Mouse (Mus musculus) C2C12 (cell line): ENCODE measurements around the gene Trim38. TPM values are rescaled to one million over a fixed set of nuclear protein-coding genes. Genes with fewer than 3 reads are reported as not detected.

ENCODE experiments used
- H3K27me3 ChIP-seq: one replicate; pipeline ENCODE4 v1.6.1; 2011; ENCODE audit not compliant: control insufficient read depth, insufficient read depth, insufficient read length
- H3K36me3 ChIP-seq: one replicate; pipeline ENCODE4 v1.6.1; 2011; ENCODE audit not compliant: control insufficient read depth, insufficient read depth
- H3K4me3 ChIP-seq: one replicate; pipeline ENCODE4 v1.5.1; 2011; ENCODE audit warnings: mild to moderate bottlenecking, control low read depth; ENCODE audit not compliant: poor library complexity, insufficient read depth, severe bottlenecking
- H3K79me2 ChIP-seq: one replicate; pipeline ENCODE4 v1.6.1; 2011; ENCODE audit not compliant: control insufficient read depth, insufficient read depth
- H3K79me3 ChIP-seq: one replicate; pipeline ENCODE4 v1.6.1; 2011; ENCODE audit warnings: low read depth, control low read depth
- H3ac ChIP-seq: one replicate; pipeline ENCODE3; 2011; ENCODE audit warnings: low read depth; ENCODE audit not compliant: control insufficient read depth, insufficient read length
- CEBPB ChIP-seq: IDR thresholded peaks from one replicate; pipeline ENCODE4 v1.6.1; 2011; ENCODE audit warnings: low read depth, mild to moderate bottlenecking, control low read depth, moderate library complexity
- CTCF ChIP-seq: IDR thresholded peaks from one replicate; pipeline ENCODE4 v1.5.1; 2011; ENCODE audit not compliant: control insufficient read depth, insufficient read depth, insufficient read length
- FOSL1 ChIP-seq: IDR thresholded peaks from one replicate; pipeline ENCODE4 v1.8.0; 2011; ENCODE audit warnings: mild to moderate bottlenecking, low read length; ENCODE audit not compliant: poor library complexity, insufficient read depth, severe bottlenecking
- MAX ChIP-seq: IDR thresholded peaks from one replicate; pipeline ENCODE4 v1.6.1; 2011; ENCODE audit warnings: mild to moderate bottlenecking, control low read depth
- MYOD1 ChIP-seq: IDR thresholded peaks from one replicate; pipeline ENCODE4 v1.6.1; 2011; ENCODE audit warnings: low read depth; ENCODE audit not compliant: control insufficient read depth, insufficient read length
- MYOG ChIP-seq: IDR thresholded peaks from one replicate; pipeline ENCODE4 v1.6.1; 2011; ENCODE audit not compliant: control insufficient read depth, insufficient read length; ENCODE audit errors: extremely low read depth
- USF1 ChIP-seq: IDR thresholded peaks from one replicate; pipeline ENCODE4 v1.6.1; 2011; ENCODE audit warnings: low read depth, mild to moderate bottlenecking, control low read depth, moderate library complexity
- microRNA-seq: library from miRNA; unstranded; fragments of <30 nt; microRNA quantifications from one replicate; pipeline ENCODE4, GENCODE M21; 2019; ENCODE audit warnings: borderline microRNAs expressed
- polyA plus RNA-seq: library from polyadenylated mRNA; unstranded; fragments of >200 nt; fragmentation: generic; extraction: Trizol; gene quantifications from one replicate; pipeline ENCODE4 v1.2.1, GENCODE M21; 2012; ENCODE audit warnings: missing spikeins

The Trim38 gene
- polyA plus RNA-seq, 1 experiment: 0.02 TPM

GRCm38 (mm10) chr13:23834836-23835235 is 65.1 kb downstream of the Trim38 start:
- Histone ChIP-seq H3K36me3 (no peaks in the 10 kb centered on the region), H3K27me3 (peaks cover 5% of the 10 kb centered on the region), H3K79me2 (no peaks in the 10 kb centered on the region), H3ac (no peak overlapping the region), H3K4me3 (no peak overlapping the region), H3K79me3 (no peaks in the 10 kb centered on the region)
- no peak for TF ChIP-seq USF1
- no peak for TF ChIP-seq MYOD1
- TF ChIP-seq MAX: no peak
- TF ChIP-seq FOSL1: no peak
- TF ChIP-seq CEBPB: no peak
- no peak for TF ChIP-seq MYOG
- no peak for TF ChIP-seq CTCF

GRCm38 (mm10) chr13:23836630-23837029 is 66.9 kb downstream of the Trim38 start:
- TF ChIP-seq FOSL1: no peak
- TF ChIP-seq USF1: no peak
- TF ChIP-seq MYOD1: no peak
- no peak for TF ChIP-seq CEBPB
- TF ChIP-seq MYOG: no peak
- TF ChIP-seq MAX: no peak
- peaks cover 5% of the 10 kb centered on the region for H3K27me3 ChIP-seq
- no peaks in the 10 kb centered on the region for H3K79me3 ChIP-seq
- H3ac ChIP-seq: no peak overlapping the region
- no peaks in the 10 kb centered on the region for H3K36me3 ChIP-seq
- no peaks in the 10 kb centered on the region for H3K79me2 ChIP-seq
- H3K4me3 ChIP-seq: no peak overlapping the region

GRCm38 (mm10) chr13:23839308-23839707 is 69.6 kb downstream of the Trim38 start, which contains the start of gene Slc17a3:
TSS of gene Slc17a3 (plus strand) at chr13:23839434.
- peaks cover 11% of the 10 kb centered on the region for H3K27me3 ChIP-seq
- H3K79me2 ChIP-seq: no peaks in the 10 kb centered on the region
- TF ChIP-seq USF1 (no peak), CTCF (no peak), CEBPB (no peak), MAX (no peak), FOSL1 (no peak), MYOD1 (no peak), MYOG (no peak)
- H3K4me3 ChIP-seq: no peak within 1 kb of the TSS
- H3K36me3 ChIP-seq: no peaks in the 10 kb centered on the region
- H3K79me3 ChIP-seq: no peaks in the 10 kb centered on the region
- H3ac ChIP-seq: no peak within 1 kb of the TSS

Small RNA genes within 50 kb of the gene (microRNA-seq; reads per million reads assigned to microRNA genes)
- not detected for gene Gm44314
- not detected for gene Gm44484

Other genes with a start within 250 kb of the Trim38 start
- gene Hist1h4h, start 238.9 kb upstream of the Trim38 start, polyA plus RNA-seq: 6.9 TPM
- gene Hist1h2af, start 236.0 kb upstream of the Trim38 start, polyA plus RNA-seq: 98.1 TPM
- 5.5 TPM for gene Hist1h3g, start 234.5 kb upstream of the Trim38 start, polyA plus RNA-seq
- gene Hist1h2bh, start 226.5 kb upstream of the Trim38 start, polyA plus RNA-seq: 1.2 TPM
- gene Hist1h3f, start 225.9 kb upstream of the Trim38 start, polyA plus RNA-seq: 1.2 TPM
- 7.4 TPM for gene Hist1h4f, start 218.3 kb upstream of the Trim38 start, polyA plus RNA-seq
- gene Hist1h1d, start 216.7 kb upstream of the Trim38 start, polyA plus RNA-seq: 0.25 TPM
- gene Hist1h3e, start 207.5 kb upstream of the Trim38 start, polyA plus RNA-seq: 2.8 TPM
- gene Hist1h2ae, start 198.7 kb upstream of the Trim38 start, polyA plus RNA-seq: 12.6 TPM
- gene Hist1h2bg, start 198.5 kb upstream of the Trim38 start, polyA plus RNA-seq: 9.9 TPM
- 4.5 TPM for gene Hist1h2bf, start 195.7 kb upstream of the Trim38 start, polyA plus RNA-seq
- gene Hist1h2ad, start 195.5 kb upstream of the Trim38 start, polyA plus RNA-seq: 0.73 TPM
- 1.9 TPM for gene Hist1h3d, start 194.2 kb upstream of the Trim38 start, polyA plus RNA-seq
- gene Hist1h4d, start 188.3 kb upstream of the Trim38 start, polyA plus RNA-seq: 2.8 TPM
- 0.98 TPM for gene Hist1h2be, start 148.8 kb upstream of the Trim38 start, polyA plus RNA-seq
- 1.2 TPM for gene Hist1h1e, start 147.4 kb upstream of the Trim38 start, polyA plus RNA-seq
- 0.54 TPM for gene Hist1h2ac, start 86.0 kb upstream of the Trim38 start, polyA plus RNA-seq
- 16.8 TPM for gene Hist1h2bc, start 85.7 kb upstream of the Trim38 start, polyA plus RNA-seq
- not detected for gene Hist1h1t, start 74.1 kb upstream of the Trim38 start, polyA plus RNA-seq
- 0.62 TPM for gene Hist1h4c, start 71.5 kb upstream of the Trim38 start, polyA plus RNA-seq
- 0.91 TPM for gene Hfe, start 59.1 kb upstream of the Trim38 start, polyA plus RNA-seq
- 45.9 TPM for gene Hist1h1c, start 31.1 kb upstream of the Trim38 start, polyA plus RNA-seq
- gene Hist1h3c, start 24.3 kb upstream of the Trim38 start, polyA plus RNA-seq: 6.1 TPM
- gene Hist1h2bb, start 23.2 kb upstream of the Trim38 start, polyA plus RNA-seq: 2.8 TPM
- gene Hist1h2ab, start 18.8 kb upstream of the Trim38 start, polyA plus RNA-seq: 9.3 TPM
- gene Hist1h3b, start 17.6 kb upstream of the Trim38 start, polyA plus RNA-seq: 2.0 TPM
- gene Hist1h4b, start 12.9 kb upstream of the Trim38 start, polyA plus RNA-seq: 16.8 TPM
- gene Hist1h4a, start 8.7 kb upstream of the Trim38 start, polyA plus RNA-seq: 6.8 TPM
- gene Hist1h3a, start 7.5 kb upstream of the Trim38 start, polyA plus RNA-seq: 2.4 TPM
- 1.5 TPM for gene Hist1h1a, start 6.2 kb upstream of the Trim38 start, polyA plus RNA-seq
- gene Slc17a2, start 37.1 kb downstream of the Trim38 start, polyA plus RNA-seq: not detected
- not detected for gene Slc17a3, start 69.5 kb downstream of the Trim38 start, polyA plus RNA-seq
- not detected for gene Slc17a1, start 97.8 kb downstream of the Trim38 start, polyA plus RNA-seq
- not detected for gene Slc17a4, start 145.1 kb downstream of the Trim38 start, polyA plus RNA-seq
- gene Hist1h2ba, start 164.2 kb downstream of the Trim38 start, polyA plus RNA-seq: not detected
- not detected for gene Hist1h2aa, start 164.5 kb downstream of the Trim38 start, polyA plus RNA-seq
- gene Scgn, start 221.3 kb downstream of the Trim38 start, polyA plus RNA-seq: not detected